Mouse (Mus musculus): ENCODE measurements at regions not wholly inside any gene's neighbourhood (a gene's known extent, or its start where the extent isn't known, plus 50 kb on each side); places are given as distances from the start of the nearest gene placed in this dataset.

DNA sequence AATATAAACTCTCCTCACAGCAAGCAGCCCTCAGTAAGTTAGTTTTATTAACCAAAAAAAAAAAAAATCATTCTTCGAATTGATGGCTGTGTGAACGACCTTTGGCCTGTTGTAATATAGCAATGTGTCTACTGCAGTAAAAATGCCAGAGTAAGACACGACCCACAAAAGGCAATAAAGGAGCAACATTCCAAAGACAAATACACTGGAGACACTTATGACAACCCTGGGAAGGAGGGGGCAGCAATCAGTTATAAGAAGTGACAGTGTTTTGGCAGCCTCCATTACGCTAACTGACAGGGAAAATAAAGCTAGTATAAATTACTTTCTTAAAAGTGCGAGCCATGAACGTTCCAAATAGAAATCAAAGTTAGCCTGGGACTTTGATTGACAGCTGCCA, 185.9 kb upstream of the Ap5m1 start:
- DNase-seq (ENCODE audit: low spot score in 2 of 2) = no peak
- Histone ChIP-seq H3K4me3 (no peak overlapping the region), H3K27ac (no peak overlapping the region)
- TF ChIP-seq CTCF (conservative IDR thresholded peaks at IDR 0.05) = no peak

DNA sequence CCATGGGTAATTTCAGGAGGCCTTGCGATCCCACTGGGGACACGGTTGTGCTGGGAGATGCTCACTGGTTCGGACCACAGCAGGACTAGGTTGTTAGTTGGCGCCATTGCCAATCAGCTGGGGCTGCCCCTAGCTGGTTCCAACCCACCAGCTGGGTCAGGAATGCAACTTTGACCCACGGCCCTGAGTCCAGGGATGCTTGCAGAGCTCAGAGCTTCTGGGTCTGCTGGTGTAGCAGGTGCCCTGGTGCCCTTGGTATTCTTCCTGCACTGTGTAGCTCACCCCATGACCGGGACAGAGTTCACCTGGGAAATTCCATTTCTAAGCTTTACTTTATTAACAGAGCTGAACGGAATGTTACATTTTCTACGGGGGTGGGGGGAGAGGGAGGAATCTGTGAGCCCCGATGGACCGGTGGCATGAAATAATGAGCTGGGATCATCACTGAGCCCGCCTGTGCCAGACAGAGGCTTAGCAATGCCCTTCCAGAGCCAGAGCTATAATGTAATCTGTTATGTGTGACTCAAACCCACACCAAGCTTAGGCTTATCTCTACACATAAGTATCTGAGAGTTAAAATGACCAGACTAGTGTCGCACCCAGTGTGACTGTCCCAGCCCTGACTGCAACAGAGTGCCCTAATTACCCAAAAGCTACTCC, 187.8 kb upstream of the Ap5m1 start:
- H3K27ac ChIP-seq = no peak overlapping the region
- TF ChIP-seq CTCF (conservative IDR thresholded peaks at IDR 0.05) = no peak
- no peak for DNase-seq (ENCODE audit: low spot score in 2 of 2)
- no peak overlapping the region for H3K4me3 ChIP-seq

DNA sequence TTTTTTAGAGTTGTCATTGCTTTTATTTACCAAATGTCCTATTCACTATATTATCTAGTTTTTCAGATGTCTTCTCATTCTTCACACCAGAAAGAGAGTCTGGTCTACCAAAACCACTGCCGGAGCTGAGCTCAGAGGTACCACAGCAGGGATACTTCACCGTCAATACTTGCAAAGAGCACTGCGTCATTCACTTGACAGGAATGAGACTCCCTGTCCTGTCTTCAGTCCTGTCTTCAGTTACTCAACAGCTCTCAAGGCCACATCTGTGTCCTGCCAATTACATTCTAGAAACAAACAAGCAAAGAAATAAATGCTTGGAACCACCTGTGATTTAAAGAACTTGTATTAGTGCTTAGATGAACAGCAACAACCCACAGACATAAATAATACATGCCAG, 194.6 kb upstream of the Ap5m1 start:
- no peak for DNase-seq (ENCODE audit: low spot score in 2 of 2)
- no peak overlapping the region for H3K4me3 ChIP-seq
- TF ChIP-seq CTCF (conservative IDR thresholded peaks at IDR 0.05) = no peak
- no peak overlapping the region for H3K27ac ChIP-seq

DNA sequence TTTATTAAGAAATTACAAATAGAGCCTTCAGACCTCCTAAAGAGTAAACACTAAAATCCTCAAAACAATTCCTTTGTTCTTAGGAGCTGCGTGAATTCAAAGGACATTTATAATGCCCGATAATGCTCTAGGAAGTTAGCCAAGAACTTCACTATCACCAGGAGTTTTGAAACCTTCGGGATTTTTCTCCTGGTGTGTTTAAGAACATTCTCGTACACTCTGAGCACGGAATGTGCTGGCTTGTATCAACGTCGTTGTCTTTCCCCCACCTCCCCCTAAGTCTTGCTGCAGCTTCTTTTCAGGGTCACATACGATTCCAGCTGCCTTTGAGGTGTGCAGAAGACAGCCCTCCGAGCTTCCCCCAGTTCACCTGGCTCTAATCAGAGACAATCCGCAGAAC, 195.9 kb upstream of the Ap5m1 start:
- no peak overlapping the region for H3K27ac ChIP-seq
- DNase-seq (ENCODE audit: low spot score in 2 of 2) = no peak
- no peak for TF ChIP-seq CTCF (conservative IDR thresholded peaks at IDR 0.05)
- no peak overlapping the region for H3K4me3 ChIP-seq

DNA sequence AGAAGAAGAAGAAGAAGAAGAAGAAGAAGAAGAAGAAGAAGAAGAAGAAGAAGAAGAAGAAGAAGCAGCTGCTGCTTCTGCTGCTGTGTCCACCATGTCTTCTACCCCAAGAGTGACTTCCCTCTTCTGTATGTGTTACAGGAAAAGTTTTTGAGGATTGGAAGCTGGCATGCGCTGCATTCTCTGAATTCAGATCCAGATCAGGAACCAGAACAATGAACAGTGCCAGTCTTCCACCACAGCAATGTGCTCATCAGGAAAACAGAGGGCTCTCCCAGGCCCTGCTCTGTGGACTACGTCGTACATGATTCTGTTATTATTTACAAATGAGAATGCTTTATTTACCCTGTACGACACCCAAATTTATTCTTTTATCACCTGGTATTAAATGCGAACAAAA, 181.8 kb upstream of the Otx2 start:
- Histone ChIP-seq H3K27ac (no peak overlapping the region), H3K4me3 (no peak overlapping the region)
- no peak for TF ChIP-seq CTCF (conservative IDR thresholded peaks at IDR 0.05)
- no peak for DNase-seq (ENCODE audit: low spot score in 2 of 2)

DNA sequence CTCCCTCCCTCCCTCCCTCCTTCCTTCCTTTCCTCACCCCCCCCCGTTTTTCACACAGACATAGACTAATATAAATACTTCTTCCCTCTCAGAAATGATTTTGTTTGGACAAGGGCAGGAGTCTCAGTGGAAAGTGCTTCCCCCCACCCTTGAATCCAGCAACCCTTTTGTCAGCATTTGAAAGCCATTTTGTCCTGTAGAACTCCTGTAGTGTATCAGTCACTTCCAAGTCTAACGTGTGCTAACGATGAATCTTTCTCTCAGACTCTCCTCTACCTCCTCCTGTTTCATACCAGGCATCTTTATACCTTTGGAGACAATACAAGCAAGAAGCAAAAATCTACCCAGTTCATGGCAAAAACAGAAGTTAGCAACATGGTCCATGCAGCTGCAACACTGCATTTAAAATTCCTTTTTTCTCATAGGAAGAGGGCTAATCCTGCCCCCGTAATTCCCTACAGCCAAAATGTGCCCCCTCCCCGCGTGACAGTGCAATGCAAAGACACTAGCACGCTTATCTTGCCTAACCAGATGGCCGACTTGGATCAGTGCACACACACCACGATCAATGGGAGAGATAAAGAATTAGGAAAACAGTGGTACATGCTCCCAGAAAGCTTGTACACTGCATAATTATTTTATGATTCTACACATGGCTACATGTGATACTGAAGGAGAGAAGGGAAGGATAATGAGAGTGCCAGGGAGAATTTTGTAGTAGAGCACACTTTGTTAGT, 180.7 kb upstream of the Otx2 start:
- TF ChIP-seq CTCF (conservative IDR thresholded peaks at IDR 0.05) = no peak
- DNase-seq (ENCODE audit: low spot score in 2 of 2) = no peak
- Histone ChIP-seq H3K4me3 (no peak overlapping the region), H3K27ac (no peak overlapping the region)

DNA sequence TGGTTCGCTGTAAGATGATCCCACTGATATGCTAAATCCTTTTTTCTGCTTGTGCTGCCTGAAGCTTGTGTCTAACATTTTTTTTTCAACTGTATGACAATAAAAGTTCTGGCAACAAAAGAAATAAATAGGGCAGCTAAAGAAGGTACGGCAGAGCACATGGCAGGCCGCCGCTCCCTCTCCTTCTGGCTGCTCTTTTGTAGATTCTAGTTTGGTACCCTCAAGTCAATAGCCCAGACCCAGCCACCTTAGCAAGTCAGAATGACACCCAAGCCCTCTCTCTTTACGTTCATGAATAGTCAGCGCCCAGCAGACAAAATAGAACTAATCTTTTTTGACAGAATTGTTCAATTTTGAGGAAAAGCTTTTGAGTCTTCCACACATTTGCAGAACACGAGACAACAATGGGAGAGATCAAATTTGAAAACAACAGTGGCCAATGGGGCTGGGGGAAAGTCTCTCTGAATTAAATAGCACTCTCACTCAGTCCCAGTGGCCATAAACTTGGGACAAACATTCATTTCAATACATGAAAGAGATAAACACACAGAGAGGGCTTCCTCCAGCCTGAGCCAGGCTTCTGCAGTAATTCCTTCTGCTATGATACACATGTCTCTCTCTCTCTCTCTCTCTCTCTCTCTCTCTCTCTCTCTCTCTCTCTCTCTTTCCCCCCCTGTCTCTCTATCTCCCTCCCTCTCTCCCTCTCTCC, 180.0 kb upstream of the Otx2 start:
- no peak overlapping the region for H3K27ac ChIP-seq
- no peak overlapping the region for H3K4me3 ChIP-seq
- no peak for DNase-seq (ENCODE audit: low spot score in 2 of 2)
- no peak for TF ChIP-seq CTCF (conservative IDR thresholded peaks at IDR 0.05)

DNA sequence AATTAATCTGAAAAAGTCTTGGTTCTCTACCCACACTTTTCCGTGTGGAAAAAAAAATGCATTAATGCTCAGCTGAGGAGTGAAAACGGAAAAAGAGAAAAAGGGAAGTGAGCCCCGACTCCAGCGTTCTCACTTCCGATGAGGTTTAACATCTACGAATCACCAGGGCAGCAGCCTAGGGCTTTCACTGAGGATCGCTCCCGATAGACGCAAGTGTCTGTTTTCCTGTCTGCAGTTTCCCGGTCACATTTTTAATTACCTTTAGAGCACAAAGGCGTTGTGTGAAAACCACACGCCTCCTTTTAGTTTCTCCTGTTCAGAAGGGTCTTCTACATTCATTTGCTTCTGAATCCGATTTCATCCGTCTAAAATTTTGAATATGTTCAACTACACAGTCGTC, 179.2 kb upstream of the Otx2 start:
- DNase-seq (ENCODE audit: low spot score in 2 of 2) = no peak
- TF ChIP-seq CTCF (conservative IDR thresholded peaks at IDR 0.05) = no peak
- Histone ChIP-seq H3K27ac (no peak overlapping the region), H3K4me3 (no peak overlapping the region)

DNA sequence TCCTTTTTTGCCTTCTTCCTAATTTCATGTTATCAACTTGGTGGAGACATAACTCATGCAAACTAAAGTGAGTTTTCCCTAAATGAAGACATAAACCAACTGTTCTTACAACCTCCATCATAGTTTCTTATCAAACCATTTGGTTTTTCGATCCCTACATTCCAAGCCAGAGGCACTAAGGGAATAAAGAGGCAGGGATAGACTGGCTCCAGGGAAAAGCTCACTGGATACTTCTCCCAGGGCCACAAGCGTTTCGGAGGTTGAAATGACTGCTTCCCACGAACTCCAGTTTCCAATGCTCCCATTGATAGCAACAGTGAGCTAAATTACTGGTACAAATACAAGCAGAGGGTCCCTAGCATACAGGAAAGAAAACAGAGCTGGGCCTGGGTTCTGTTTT, 178.4 kb upstream of the Otx2 start:
- Histone ChIP-seq H3K4me3 (no peak overlapping the region), H3K27ac (no peak overlapping the region)
- TF ChIP-seq CTCF (conservative IDR thresholded peaks at IDR 0.05) = no peak
- no peak for DNase-seq (ENCODE audit: low spot score in 2 of 2)

DNA sequence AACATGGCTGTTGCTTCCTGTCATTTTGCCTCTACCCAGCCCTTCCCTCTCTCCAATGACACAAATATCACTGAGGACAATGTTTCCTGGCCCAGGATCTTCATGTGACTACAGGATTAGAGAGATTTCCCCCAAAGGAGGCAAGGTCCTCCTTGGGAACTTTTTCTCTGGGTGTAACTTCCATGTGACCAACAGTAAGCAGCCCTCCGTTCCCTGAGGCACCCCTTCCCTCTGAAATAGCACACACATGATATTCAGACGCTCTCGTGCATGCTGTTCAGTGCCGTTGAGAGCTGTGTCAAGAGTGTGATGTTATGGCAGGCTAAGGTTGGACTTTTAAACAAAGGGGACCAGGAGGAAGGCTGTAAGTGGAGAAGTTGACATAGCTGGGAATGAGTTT, 169.2 kb upstream of the Otx2 start:
- H3K27ac ChIP-seq = no peak overlapping the region
- no peak for TF ChIP-seq CTCF (conservative IDR thresholded peaks at IDR 0.05)
- no peak overlapping the region for H3K4me3 ChIP-seq
- DNase-seq (ENCODE audit: low spot score in 2 of 2) = no peak

DNA sequence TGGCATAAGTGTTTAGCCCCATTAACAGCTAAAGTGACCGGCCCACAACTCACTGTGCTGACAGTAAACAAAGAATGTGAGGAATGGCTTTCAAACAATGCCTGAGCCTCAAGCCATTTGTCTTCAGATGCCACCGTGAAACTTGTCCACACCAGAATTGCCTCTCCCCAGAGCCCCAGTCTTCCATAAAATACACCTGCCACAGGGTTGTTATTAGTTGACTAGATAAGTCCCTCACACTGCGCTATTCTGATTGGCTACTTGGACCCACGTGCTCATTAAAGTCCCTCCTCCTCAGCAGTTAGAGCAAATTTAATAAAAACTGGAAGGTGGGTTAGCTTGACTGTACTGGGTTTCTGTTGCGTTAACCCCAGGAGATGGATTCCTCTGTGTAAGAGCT, 167.7 kb upstream of the Otx2 start:
- H3K4me3 ChIP-seq = no peak overlapping the region
- DNase-seq (ENCODE audit: low spot score in 2 of 2) = no peak
- TF ChIP-seq CTCF (conservative IDR thresholded peaks at IDR 0.05) = no peak
- H3K27ac ChIP-seq = no peak overlapping the region

DNA sequence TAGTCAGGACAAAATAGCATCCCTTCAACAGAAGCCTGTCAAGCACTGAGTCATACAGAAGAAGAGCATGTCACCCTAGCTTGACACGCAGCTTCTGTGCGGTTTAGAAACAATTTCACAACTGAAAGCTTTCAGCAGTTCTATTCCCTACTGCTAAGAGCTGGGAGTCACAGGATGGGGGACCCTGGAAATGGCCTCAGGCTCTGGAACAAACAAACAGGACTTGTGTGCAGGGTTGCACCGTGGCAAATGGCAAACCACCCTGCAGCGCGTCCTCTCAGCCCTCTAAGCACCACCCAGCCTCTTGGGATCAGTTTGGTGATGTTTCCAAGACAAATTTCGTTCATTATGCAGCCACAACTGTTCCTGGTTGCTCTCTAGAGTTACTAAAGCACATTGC, 163.6 kb upstream of the Otx2 start:
- no peak for DNase-seq (ENCODE audit: low spot score in 2 of 2)
- Histone ChIP-seq H3K4me3 (no peak overlapping the region), H3K27ac (no peak overlapping the region)

DNA sequence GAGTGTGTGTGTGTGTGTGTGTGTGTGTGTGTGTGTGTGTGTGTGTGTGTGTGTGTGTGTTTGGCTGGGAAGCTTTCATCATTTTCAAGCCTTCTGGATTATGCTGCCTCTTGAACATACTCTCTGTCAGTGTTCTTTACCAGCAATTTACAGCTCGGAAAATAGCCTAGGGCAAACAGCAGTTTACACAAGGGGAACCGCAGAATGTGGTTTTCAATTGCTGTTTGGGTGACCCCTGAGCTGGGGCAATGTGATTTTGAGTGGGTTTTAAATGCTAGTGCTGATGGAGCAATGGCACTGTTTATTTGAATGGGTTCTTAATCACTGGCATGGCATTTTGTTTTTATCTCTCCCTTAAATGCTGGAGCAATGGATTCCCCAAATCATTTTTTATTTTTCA, 162.5 kb upstream of the Otx2 start:
- no peak overlapping the region for H3K27ac ChIP-seq
- TF ChIP-seq CTCF (conservative IDR thresholded peaks at IDR 0.05) = no peak
- no peak for DNase-seq (ENCODE audit: low spot score in 2 of 2)
- H3K4me3 ChIP-seq = no peak overlapping the region

More for the DNA sequence above, 163.6 kb upstream of the Otx2 start:
- no peak for TF ChIP-seq CTCF (conservative IDR thresholded peaks at IDR 0.05)

DNA sequence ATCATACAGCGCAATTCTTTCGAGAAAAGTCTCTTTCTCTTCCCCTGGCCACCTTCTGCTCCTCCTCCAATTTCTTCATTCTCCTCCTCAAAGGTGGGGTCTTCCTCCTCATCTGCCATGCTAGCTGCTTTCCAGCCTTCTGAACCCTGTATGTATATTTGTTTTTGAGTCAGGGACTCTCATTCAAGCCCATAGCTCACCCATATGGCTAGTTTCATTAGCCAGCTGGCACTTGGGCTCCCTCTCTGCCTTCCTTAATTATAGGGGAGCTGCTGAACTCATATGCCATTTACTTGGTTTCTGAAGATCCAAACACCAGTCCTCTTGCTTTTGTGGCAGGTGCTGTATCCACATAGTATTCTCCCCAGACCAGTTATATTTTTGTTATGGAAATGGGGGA, 160.8 kb upstream of the Otx2 start:
- no peak overlapping the region for H3K27ac ChIP-seq
- no peak for TF ChIP-seq CTCF (conservative IDR thresholded peaks at IDR 0.05)
- no peak overlapping the region for H3K4me3 ChIP-seq
- no peak for DNase-seq (ENCODE audit: low spot score in 2 of 2)
